Mouse (Mus musculus) spleen, adult 12 weeks (tissue): ENCODE measurements at regions not wholly inside any gene's neighbourhood (a gene's known extent, or its start where the extent isn't known, plus 50 kb on each side); places are given as distances from the start of the nearest gene placed in this dataset.

ENCODE experiments used
- DNase-seq: peaks from one replicate; pipeline ENCODE4 v3.0.0; 2022; ENCODE audit warnings: low spot score

- DNase-seq = no peak
Measured at GRCm38 (mm10) chr1:73337401-73337800, 321.7 kb upstream of the Tnp1 start.

GRCm38 (mm10) chr1:73309556-73309955 is 293.8 kb upstream of the Tnp1 start:
- DNase-seq = no peak

- DNase-seq = no peak
Measured at GRCm38 (mm10) chr1:73308420-73308819, 292.7 kb upstream of the Tnp1 start.

GRCm38 (mm10) chr1:73307194-73307593 is 291.5 kb upstream of the Tnp1 start:
- no peak for DNase-seq

GRCm38 (mm10) chr1:73299978-73300688 is 284.4 kb upstream of the Tnp1 start:
- no peak for DNase-seq

- no peak for DNase-seq
Measured at GRCm38 (mm10) chr1:73285342-73285741, 269.6 kb upstream of the Tnp1 start.

GRCm38 (mm10) chr1:73274480-73274879 is 258.8 kb upstream of the Tnp1 start:
- no peak for DNase-seq

- no peak for DNase-seq
Measured at GRCm38 (mm10) chr1:73270787-73271391, 255.2 kb upstream of the Tnp1 start.

- DNase-seq = no peak
Measured at GRCm38 (mm10) chr1:73269051-73269755, 253.5 kb upstream of the Tnp1 start.

GRCm38 (mm10) chr1:73265009-73265408 is 249.3 kb upstream of the Tnp1 start:
- no peak for DNase-seq

- no peak for DNase-seq
Measured at GRCm38 (mm10) chr1:73264245-73264644, 248.5 kb upstream of the Tnp1 start.

- no peak for DNase-seq
Measured at GRCm38 (mm10) chr1:73259525-73260098, 243.9 kb upstream of the Tnp1 start.

GRCm38 (mm10) chr1:73257263-73257662 is 241.6 kb upstream of the Tnp1 start:
- DNase-seq = no peak

- no peak for DNase-seq
Measured at GRCm38 (mm10) chr1:73251911-73252356, 236.2 kb upstream of the Tnp1 start.

- DNase-seq = no peak
Measured at GRCm38 (mm10) chr1:73244016-73244415, 228.3 kb upstream of the Tnp1 start.

- no peak for DNase-seq
Measured at GRCm38 (mm10) chr1:73242290-73242689, 226.6 kb upstream of the Tnp1 start.

- DNase-seq = no peak
Measured at GRCm38 (mm10) chr1:73236867-73237266, 221.2 kb upstream of the Tnp1 start.

- DNase-seq = no peak
Measured at GRCm38 (mm10) chr1:73233636-73234035, 217.9 kb upstream of the Tnp1 start.

GRCm38 (mm10) chr1:73233041-73233440 is 217.3 kb upstream of the Tnp1 start:
- no peak for DNase-seq

GRCm38 (mm10) chr1:73230611-73231010 is 214.9 kb upstream of the Tnp1 start:
- no peak for DNase-seq

- DNase-seq = no peak
Measured at GRCm38 (mm10) chr1:73227246-73227645, 211.5 kb upstream of the Tnp1 start.

GRCm38 (mm10) chr1:73221863-73222262 is 206.2 kb upstream of the Tnp1 start:
- DNase-seq = no peak
